Mouse (Mus musculus) myocyte (in vitro differentiated cells): Measurements from ENCODE around the gene Hrasls. TPM values are rescaled to one million over a fixed set of nuclear protein-coding genes. Genes with fewer than 3 reads are reported as not detected.
A peak's percentile ranks its signal among the peaks of the same experiment; 100 is the strongest.

Source experiments
- H3K27me3 ChIP-seq: one replicate; pipeline ENCODE4 v1.6.1; 2011; ENCODE audit not compliant: control insufficient read depth, insufficient read depth, insufficient read length
- H3K36me3 ChIP-seq: one replicate; pipeline ENCODE4 v1.6.1; 2011; ENCODE audit not compliant: control insufficient read depth, insufficient read depth
- H3K4me2 ChIP-seq: one replicate; pipeline ENCODE4 v1.6.1; 2011; ENCODE audit warnings: low read depth, control low read depth
- H3K4me3 ChIP-seq: one replicate; pipeline ENCODE4 v1.5.1; 2011; ENCODE audit warnings: mild to moderate bottlenecking, control low read depth, moderate library complexity
- H3K79me2 ChIP-seq: one replicate; pipeline ENCODE4 v1.6.1; 2011; ENCODE audit not compliant: control insufficient read depth, insufficient read depth
- H3ac ChIP-seq: one replicate; pipeline ENCODE4 v1.6.1; 2011; ENCODE audit not compliant: control insufficient read depth, insufficient read length
- CEBPB ChIP-seq: IDR thresholded peaks from 2 replicates; pipeline ENCODE4 v1.6.1; 2011; ENCODE audit warnings: mild to moderate bottlenecking, moderate library complexity; ENCODE audit not compliant: poor library complexity, insufficient read depth, severe bottlenecking
- E2F4 ChIP-seq: IDR thresholded peaks from one replicate; pipeline ENCODE4 v1.6.1; 2011; ENCODE audit warnings: mild to moderate bottlenecking, control low read depth, moderate library complexity; ENCODE audit not compliant: insufficient read depth
- MAX ChIP-seq: IDR thresholded peaks from one replicate; pipeline ENCODE4 v1.6.1; 2011; ENCODE audit warnings: low read depth, mild to moderate bottlenecking, control low read depth
- MYOD1 ChIP-seq, 3 experiments: IDR thresholded peaks; one replicate each; pipeline ENCODE4 v1.6.1; 2011; ENCODE audit warnings: control low read depth in 2 of 3, low read depth in 2 of 3, mild to moderate bottlenecking in 2 of 3, moderate library complexity in 1 of 3; ENCODE audit not compliant: insufficient read length in 2 of 3, control insufficient read depth in 1 of 3
- MYOG ChIP-seq, 3 experiments: IDR thresholded peaks; one replicate each; pipeline ENCODE4 v1.6.1; 2011; ENCODE audit warnings: control low read depth in 2 of 3, low read depth in 2 of 3, mild to moderate bottlenecking in 2 of 3; ENCODE audit not compliant: insufficient read length in 2 of 3, control insufficient read depth in 1 of 3, insufficient read depth in 1 of 3
- POLR2A ChIP-seq: IDR thresholded peaks from one replicate; pipeline ENCODE4 v1.6.1; 2011; ENCODE audit warnings: low read depth, mild to moderate bottlenecking, control low read depth, moderate library complexity; ENCODE audit not compliant: insufficient read length
- POLR2AphosphoS2 ChIP-seq: IDR thresholded peaks from one replicate; pipeline ENCODE4 v1.6.1; 2011; ENCODE audit warnings: low read depth, control low read depth; ENCODE audit not compliant: insufficient read length
- REST ChIP-seq: IDR thresholded peaks from one replicate; pipeline ENCODE4 v1.6.1; 2011; ENCODE audit warnings: mild to moderate bottlenecking, control low read depth, moderate library complexity; ENCODE audit not compliant: insufficient read depth, insufficient read length
- SRF ChIP-seq: IDR thresholded peaks from one replicate; pipeline ENCODE4 v1.6.1; 2011; ENCODE audit warnings: low read depth; ENCODE audit not compliant: control insufficient read depth, insufficient read length
- TCF12 ChIP-seq: IDR thresholded peaks from one replicate; pipeline ENCODE4 v1.6.1; 2011; ENCODE audit warnings: mild to moderate bottlenecking, control low read depth; ENCODE audit not compliant: poor library complexity, insufficient read depth, severe bottlenecking
- TCF3 ChIP-seq: IDR thresholded peaks from one replicate; pipeline ENCODE4 v1.6.1; 2011; ENCODE audit warnings: low read depth, control low read depth; ENCODE audit not compliant: insufficient read length
- USF1 ChIP-seq: IDR thresholded peaks from one replicate; pipeline ENCODE4 v1.6.1; 2011; ENCODE audit warnings: low read depth, mild to moderate bottlenecking, control low read depth, moderate library complexity
- polyA plus RNA-seq: library from polyadenylated mRNA; unstranded; fragments of >200 nt; fragmentation: generic; extraction: Trizol; gene quantifications from one replicate; pipeline ENCODE4 v1.2.1, GENCODE M21; 2012; ENCODE audit warnings: missing spikeins

Gene Hrasls
- polyA plus RNA-seq, 1 experiment = 0.92 TPM

DNA sequence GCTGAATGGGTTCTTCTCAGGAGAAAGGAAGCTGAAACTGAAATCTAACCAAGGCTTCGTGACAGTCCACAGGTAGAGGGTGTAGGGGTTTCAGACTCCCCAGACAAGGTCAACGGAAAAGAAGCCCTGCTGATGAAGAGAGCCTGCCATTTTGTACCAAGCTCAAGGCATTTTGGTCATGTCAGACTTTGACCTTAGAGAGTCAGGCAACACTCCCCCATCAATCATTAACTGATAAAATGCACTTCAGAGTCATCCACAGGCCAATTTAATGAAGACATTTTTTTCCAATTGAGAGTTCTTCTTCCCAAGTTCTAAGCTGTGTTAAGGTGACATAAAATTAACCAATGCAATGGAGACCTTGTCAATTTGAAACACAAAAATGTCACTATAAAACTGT lies 8.3 kb upstream of the Hrasls start:
- Histone ChIP-seq H3K4me3 (no peak overlapping the region), H3K27me3 (no peaks in the 10 kb centered on the region), H3K36me3 (no peaks in the 10 kb centered on the region), H3K79me2 (no peaks in the 10 kb centered on the region), H3ac (no peak overlapping the region), H3K4me2 (no peak overlapping the region)
- TF ChIP-seq E2F4 = no peak
- TF ChIP-seq POLR2A = no peak
- no peak for TF ChIP-seq SRF
- TF ChIP-seq CEBPB = no peak
- TF ChIP-seq MYOG (IDR thresholded peaks at IDR 0.05; ENCODE audit: control insufficient read depth in 1 of 3, insufficient read depth in 1 of 3, insufficient read length in 2 of 3, low read depth in 2 of 3) = no peak
- TF ChIP-seq TCF12 = no peak
- no peak for TF ChIP-seq MAX
- TF ChIP-seq MYOD1 (IDR thresholded peaks at IDR 0.05; ENCODE audit: control insufficient read depth in 1 of 3, insufficient read length in 2 of 3, low read depth in 2 of 3) = no peak
- TF ChIP-seq POLR2AphosphoS2 = no peak
- no peak for TF ChIP-seq REST
- no peak for TF ChIP-seq TCF3
- TF ChIP-seq USF1 = no peak

DNA sequence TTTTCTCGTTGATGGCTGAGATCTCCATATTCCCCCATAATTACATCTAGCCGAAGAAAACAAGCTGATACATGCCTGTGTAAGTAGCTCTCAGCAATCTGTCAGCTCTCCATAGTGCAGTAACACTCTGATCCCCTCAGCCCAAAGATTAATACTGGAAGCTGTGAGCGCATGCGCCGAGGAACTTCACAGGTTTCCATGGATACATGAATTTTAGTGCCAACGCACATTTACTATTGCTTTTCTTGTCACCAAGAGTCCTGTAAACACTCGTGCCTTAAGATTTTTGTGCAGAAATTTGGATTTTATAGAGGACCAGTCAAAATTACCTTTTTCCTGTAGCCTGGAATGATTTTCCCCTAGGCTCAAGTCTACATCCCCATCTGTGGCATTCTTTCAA lies 4.6 kb upstream of the Hrasls start:
- TF ChIP-seq USF1 (no peak), SRF (no peak), E2F4 (no peak), TCF3 (no peak), CEBPB (no peak), POLR2A (no peak), MAX (no peak), POLR2AphosphoS2 (no peak), TCF12 (no peak), MYOD1 (IDR thresholded peaks at IDR 0.05; ENCODE audit: control insufficient read depth in 1 of 3, insufficient read length in 2 of 3, low read depth in 2 of 3) (no peak), REST (no peak), MYOG (IDR thresholded peaks at IDR 0.05; ENCODE audit: control insufficient read depth in 1 of 3, insufficient read depth in 1 of 3, insufficient read length in 2 of 3, low read depth in 2 of 3) (no peak)
- Histone ChIP-seq H3K79me2 (no peaks in the 10 kb centered on the region), H3K4me2 (no peak overlapping the region), H3ac (no peak overlapping the region), H3K4me3 (no peak overlapping the region), H3K27me3 (no peaks in the 10 kb centered on the region), H3K36me3 (no peaks in the 10 kb centered on the region)

DNA sequence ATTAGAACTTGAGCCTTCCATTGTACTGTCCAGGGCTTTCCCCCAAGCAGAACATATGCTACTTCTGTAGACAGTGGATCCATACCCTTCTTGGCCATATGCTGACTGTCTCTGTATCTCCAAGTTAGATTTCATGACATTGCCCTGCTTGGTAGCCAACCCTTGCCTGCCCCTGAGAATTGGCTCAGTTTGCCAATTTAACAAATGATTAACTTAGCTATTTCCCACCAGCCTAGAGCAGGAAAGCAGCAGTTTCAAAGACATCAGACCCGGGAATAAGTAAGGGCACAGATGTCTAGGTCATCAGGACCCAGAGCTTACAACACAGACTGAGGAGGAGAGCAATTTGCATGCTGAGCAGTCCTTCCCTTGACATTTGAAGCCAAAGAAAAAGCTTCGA lies 3.9 kb upstream of the Hrasls start:
- no peak for TF ChIP-seq POLR2AphosphoS2
- TF ChIP-seq MAX = no peak
- no peak for TF ChIP-seq MYOD1 (IDR thresholded peaks at IDR 0.05; ENCODE audit: control insufficient read depth in 1 of 3, insufficient read length in 2 of 3, low read depth in 2 of 3)
- no peak for TF ChIP-seq USF1
- TF ChIP-seq POLR2A = no peak
- TF ChIP-seq E2F4 = no peak
- no peaks in the 10 kb centered on the region for H3K79me2 ChIP-seq
- no peaks in the 10 kb centered on the region for H3K27me3 ChIP-seq
- H3K4me3 ChIP-seq = no peak overlapping the region
- no peak overlapping the region for H3K4me2 ChIP-seq
- no peak overlapping the region for H3ac ChIP-seq
- H3K36me3 ChIP-seq = no peaks in the 10 kb centered on the region

DNA sequence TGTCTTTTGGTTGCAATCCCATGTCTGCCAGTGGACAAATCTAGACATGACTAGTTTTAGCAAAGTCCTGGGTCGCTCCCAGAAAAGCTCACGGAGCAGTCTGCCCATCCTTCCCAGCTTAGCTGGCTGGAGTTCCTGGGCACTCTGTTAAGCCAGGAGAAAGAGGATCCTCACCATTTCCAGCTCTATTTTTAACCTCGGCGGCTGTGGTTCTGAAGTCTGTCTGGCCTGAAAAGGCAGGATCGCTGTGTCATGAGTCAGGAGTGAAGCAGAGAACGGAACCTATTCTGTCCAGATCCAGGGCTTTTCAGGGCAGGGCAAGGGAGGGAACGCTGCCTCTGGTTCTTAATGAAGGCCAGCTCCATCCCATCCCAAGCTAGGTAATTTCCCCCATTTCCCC lies 654 bp upstream of the Hrasls start:
- Histone ChIP-seq H3K36me3 (no peaks in the 10 kb centered on the region), H3K27me3 (no peaks in the 10 kb centered on the region), H3K4me2 (peak overlapping the region; percentile 43), H3K79me2 (no peaks in the 10 kb centered on the region), H3K4me3 (no peak overlapping the region), H3ac (no peak overlapping the region)
- no peak for TF ChIP-seq POLR2A
- no peak for TF ChIP-seq POLR2AphosphoS2
- TF ChIP-seq SRF = no peak
- TF ChIP-seq USF1 = no peak
- TF ChIP-seq REST = no peak
- no peak for TF ChIP-seq TCF3
- no peak for TF ChIP-seq MAX
- no peak for TF ChIP-seq MYOG (IDR thresholded peaks at IDR 0.05; ENCODE audit: control insufficient read depth in 1 of 3, insufficient read depth in 1 of 3, insufficient read length in 2 of 3, low read depth in 2 of 3)
- no peak for TF ChIP-seq E2F4
- TF ChIP-seq CEBPB = no peak

DNA sequence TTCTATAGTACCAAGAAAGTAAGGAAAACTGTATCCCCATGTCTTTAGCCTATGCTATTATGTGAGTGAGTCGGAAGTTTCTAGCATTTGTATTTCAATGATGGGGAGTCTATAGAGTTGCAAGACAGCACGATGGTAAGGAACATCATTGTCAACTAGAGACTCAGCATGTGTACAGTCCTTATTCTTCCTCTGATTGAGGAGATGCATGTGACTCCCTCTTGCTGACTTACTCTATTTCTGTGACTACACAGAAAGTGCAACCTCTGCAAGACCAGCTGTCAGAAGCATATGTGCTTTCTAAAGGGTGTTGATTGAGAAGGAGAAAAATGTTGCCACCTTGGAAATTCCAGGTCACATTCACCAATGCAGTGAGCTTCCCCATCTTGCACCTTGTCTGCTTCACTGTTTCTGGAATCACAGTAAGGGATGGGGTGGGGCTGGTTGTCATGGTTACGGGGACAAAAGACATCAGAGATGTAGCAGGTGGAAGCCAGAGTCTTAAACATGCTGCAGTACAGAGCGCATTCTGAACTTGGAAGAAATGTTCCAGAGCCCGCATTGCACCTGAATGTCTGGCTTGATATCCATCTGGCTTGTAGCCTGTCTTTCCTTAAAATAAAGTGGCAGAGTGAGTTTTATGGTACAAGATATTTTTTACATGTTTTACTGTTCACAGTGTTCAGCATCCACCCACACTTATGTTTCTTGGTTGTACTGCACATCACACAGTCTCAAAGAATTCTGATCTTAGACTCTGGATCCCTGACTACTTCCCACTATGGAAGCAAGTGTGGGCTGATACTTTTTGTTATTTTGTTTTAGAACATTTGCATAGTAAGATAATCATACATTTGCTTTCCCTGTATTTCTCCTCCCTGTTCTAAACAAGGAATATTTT lies 7.2 kb downstream of the Hrasls start:
- Histone ChIP-seq H3K36me3 (no peaks in the 10 kb centered on the region), H3K27me3 (no peaks in the 10 kb centered on the region), H3K4me2 (no peak overlapping the region), H3ac (no peak overlapping the region), H3K79me2 (no peaks in the 10 kb centered on the region), H3K4me3 (no peak overlapping the region)
- TF ChIP-seq REST = no peak
- no peak for TF ChIP-seq POLR2AphosphoS2
- no peak for TF ChIP-seq MAX
- TF ChIP-seq E2F4 = no peak
- no peak for TF ChIP-seq MYOD1 (IDR thresholded peaks at IDR 0.05; ENCODE audit: control insufficient read depth in 1 of 3, insufficient read length in 2 of 3, low read depth in 2 of 3)
